Mouse (Mus musculus): ENCODE results near the gene Atp13a4. TPM values are rescaled to one million over a fixed set of nuclear protein-coding genes. Genes with fewer than 3 reads are reported as not detected.

Gene Atp13a4
- polyA plus RNA-seq, 1 experiment from 2014 or later = not detected

GRCm38 (mm10) chr16:29536411-29537204 lies 8.1 kb downstream of the Atp13a4 start:
- Histone ChIP-seq H3K4me2 (no peak overlapping the region), H3K4me1 (replicated peaks) (no peaks in the 10 kb centered on the region), H3K27ac (replicated peaks) (no peak overlapping the region), H3K36me3 (replicated peaks) (no peaks in the 10 kb centered on the region), H3K9me3 (replicated peaks) (no peaks in the 10 kb centered on the region), H3K4me3 (replicated peaks) (no peak overlapping the region), H3K9ac (no peak overlapping the region), H3K27me3 (no peaks in the 10 kb centered on the region)
- WGBS (ENCODE audit: insufficient replicate concordance) = 65% methylated on average over 15 of the region's 15 CpGs
- no peak for ATAC-seq (ENCODE audit: insufficient read depth)

GRCm38 (mm10) chr16:29535866-29536265 lies 8.8 kb downstream of the Atp13a4 start:
- Histone ChIP-seq H3K27ac (replicated peaks) (no peak overlapping the region), H3K9ac (no peak overlapping the region), H3K27me3 (no peaks in the 10 kb centered on the region), H3K4me2 (no peak overlapping the region), H3K36me3 (replicated peaks) (no peaks in the 10 kb centered on the region), H3K9me3 (replicated peaks) (no peaks in the 10 kb centered on the region), H3K4me3 (replicated peaks) (no peak overlapping the region), H3K4me1 (replicated peaks) (no peaks in the 10 kb centered on the region)
- WGBS (ENCODE audit: insufficient replicate concordance) = 58% methylated on average over 4 of the region's 4 CpGs
- ATAC-seq (ENCODE audit: insufficient read depth) = no peak

- no peak overlapping the region for H3K27ac ChIP-seq (replicated peaks)
- H3K4me1 ChIP-seq (replicated peaks) = no peaks in the 10 kb centered on the region
- no peak for ATAC-seq (ENCODE audit: insufficient read depth)
- H3K36me3 ChIP-seq (replicated peaks) = no peaks in the 10 kb centered on the region
- H3K4me3 ChIP-seq (replicated peaks) = no peak overlapping the region
- H3K9ac ChIP-seq = no peak overlapping the region
- H3K27me3 ChIP-seq = no peaks in the 10 kb centered on the region
- no peaks in the 10 kb centered on the region for H3K9me3 ChIP-seq (replicated peaks)
- H3K4me2 ChIP-seq = no peak overlapping the region
- WGBS (ENCODE audit: insufficient replicate concordance) = 64% methylated on average over 6 of the region's 6 CpGs
Observed at GRCm38 (mm10) chr16:29533641-29534040, 11.0 kb downstream of the Atp13a4 start.

- no peak for ATAC-seq (ENCODE audit: insufficient read depth)
- Histone ChIP-seq H3K4me1 (replicated peaks) (no peaks in the 10 kb centered on the region), H3K9me3 (replicated peaks) (no peaks in the 10 kb centered on the region), H3K4me3 (replicated peaks) (no peak overlapping the region), H3K27ac (replicated peaks) (no peak overlapping the region), H3K4me2 (peak overlapping the region; percentile 18; the same call in 1 of the 2 replicates), H3K27me3 (no peaks in the 10 kb centered on the region), H3K36me3 (replicated peaks) (no peaks in the 10 kb centered on the region), H3K9ac (no peak overlapping the region)
- WGBS (ENCODE audit: insufficient replicate concordance) = 73% methylated on average over 6 of the region's 6 CpGs
Observed at GRCm38 (mm10) chr16:29527085-29527484, 17.6 kb downstream of the Atp13a4 start.

- H3K36me3 ChIP-seq (replicated peaks) = no peaks in the 10 kb centered on the region
- ATAC-seq (ENCODE audit: insufficient read depth) = no peak
- 61% methylated on average over 8 of the region's 8 CpGs for WGBS (ENCODE audit: insufficient replicate concordance)
- no peaks in the 10 kb centered on the region for H3K9me3 ChIP-seq (replicated peaks)
- no peak overlapping the region for H3K9ac ChIP-seq
- H3K4me2 ChIP-seq = no peak overlapping the region
- H3K4me3 ChIP-seq (replicated peaks) = no peak overlapping the region
- no peaks in the 10 kb centered on the region for H3K4me1 ChIP-seq (replicated peaks)
- H3K27me3 ChIP-seq = no peaks in the 10 kb centered on the region
- no peak overlapping the region for H3K27ac ChIP-seq (replicated peaks)
Observed at GRCm38 (mm10) chr16:29526585-29526984, 18.1 kb downstream of the Atp13a4 start.

- Histone ChIP-seq H3K9me3 (replicated peaks) (no peaks in the 10 kb centered on the region), H3K4me2 (no peak overlapping the region), H3K27ac (replicated peaks) (no peak overlapping the region), H3K4me3 (replicated peaks) (no peak overlapping the region), H3K9ac (no peak overlapping the region), H3K4me1 (replicated peaks) (no peaks in the 10 kb centered on the region), H3K27me3 (no peaks in the 10 kb centered on the region), H3K36me3 (replicated peaks) (no peaks in the 10 kb centered on the region)
- ATAC-seq (ENCODE audit: insufficient read depth) = no peak
- WGBS (ENCODE audit: insufficient replicate concordance) = 29% methylated on average over 3 of the region's 3 CpGs
Observed at GRCm38 (mm10) chr16:29512495-29512894, 32.2 kb downstream of the Atp13a4 start.

GRCm38 (mm10) chr16:29510743-29511142 lies 33.9 kb downstream of the Atp13a4 start:
- no peaks in the 10 kb centered on the region for H3K36me3 ChIP-seq (replicated peaks)
- no peaks in the 10 kb centered on the region for H3K27me3 ChIP-seq
- no peak overlapping the region for H3K4me3 ChIP-seq (replicated peaks)
- no peak overlapping the region for H3K4me2 ChIP-seq
- H3K4me1 ChIP-seq (replicated peaks) = no peaks in the 10 kb centered on the region
- no peak for ATAC-seq (ENCODE audit: insufficient read depth)
- no peaks in the 10 kb centered on the region for H3K9me3 ChIP-seq (replicated peaks)
- no peak overlapping the region for H3K27ac ChIP-seq (replicated peaks)
- WGBS (ENCODE audit: insufficient replicate concordance) = 68% methylated on average over 7 of the region's 7 CpGs
- H3K9ac ChIP-seq = no peak overlapping the region

GRCm38 (mm10) chr16:29509881-29510280 lies 34.8 kb downstream of the Atp13a4 start:
- no peak overlapping the region for H3K4me2 ChIP-seq
- H3K9me3 ChIP-seq (replicated peaks) = no peaks in the 10 kb centered on the region
- no peak overlapping the region for H3K4me3 ChIP-seq (replicated peaks)
- ATAC-seq (ENCODE audit: insufficient read depth) = no peak
- no peaks in the 10 kb centered on the region for H3K4me1 ChIP-seq (replicated peaks)
- WGBS (ENCODE audit: insufficient replicate concordance) = 46% methylated on average over 3 of the region's 3 CpGs
- H3K9ac ChIP-seq = no peak overlapping the region
- H3K27ac ChIP-seq (replicated peaks) = no peak overlapping the region
- H3K27me3 ChIP-seq = no peaks in the 10 kb centered on the region
- H3K36me3 ChIP-seq (replicated peaks) = no peaks in the 10 kb centered on the region

- Histone ChIP-seq H3K9me3 (replicated peaks) (no peaks in the 10 kb centered on the region), H3K4me1 (replicated peaks) (no peaks in the 10 kb centered on the region), H3K36me3 (replicated peaks) (no peaks in the 10 kb centered on the region), H3K4me2 (no peak overlapping the region), H3K27ac (replicated peaks) (no peak overlapping the region), H3K9ac (no peak overlapping the region), H3K4me3 (replicated peaks) (no peak overlapping the region), H3K27me3 (no peaks in the 10 kb centered on the region)
- 63% methylated on average over 4 of the region's 4 CpGs for WGBS (ENCODE audit: insufficient replicate concordance)
- no peak for ATAC-seq (ENCODE audit: insufficient read depth)
Observed at GRCm38 (mm10) chr16:29504671-29505070, 40.0 kb downstream of the Atp13a4 start.

- H3K4me1 ChIP-seq (replicated peaks) = no peaks in the 10 kb centered on the region
- no peaks in the 10 kb centered on the region for H3K9me3 ChIP-seq (replicated peaks)
- H3K4me3 ChIP-seq (replicated peaks) = no peak overlapping the region
- H3K36me3 ChIP-seq (replicated peaks) = no peaks in the 10 kb centered on the region
- no peak overlapping the region for H3K4me2 ChIP-seq
- ATAC-seq (ENCODE audit: insufficient read depth) = no peak
- H3K27ac ChIP-seq (replicated peaks) = no peak overlapping the region
- no peaks in the 10 kb centered on the region for H3K27me3 ChIP-seq
- no peak overlapping the region for H3K9ac ChIP-seq
- WGBS (ENCODE audit: insufficient replicate concordance) = 64% methylated on average over 9 of the region's 9 CpGs
Observed at GRCm38 (mm10) chr16:29504198-29504597, 40.5 kb downstream of the Atp13a4 start.

GRCm38 (mm10) chr16:29491031-29491430 lies 53.6 kb downstream of the Atp13a4 start:
- Histone ChIP-seq H3K4me1 (replicated peaks) (no peaks in the 10 kb centered on the region), H3K36me3 (replicated peaks) (no peaks in the 10 kb centered on the region)
- 49% methylated on average over 3 of the region's 3 CpGs for WGBS (ENCODE audit: insufficient replicate concordance)

GRCm38 (mm10) chr16:29481439-29481838 lies 63.2 kb downstream of the Atp13a4 start:
- no peak overlapping the region for H3K9ac ChIP-seq
- no peaks in the 10 kb centered on the region for H3K9me3 ChIP-seq (replicated peaks)
- no peaks in the 10 kb centered on the region for H3K36me3 ChIP-seq (replicated peaks)
- no peak for ATAC-seq (ENCODE audit: insufficient read depth)
- H3K4me1 ChIP-seq (replicated peaks) = no peaks in the 10 kb centered on the region
- H3K4me2 ChIP-seq = no peak overlapping the region
- H3K27me3 ChIP-seq = no peaks in the 10 kb centered on the region
- no peak overlapping the region for H3K4me3 ChIP-seq (replicated peaks)
- H3K27ac ChIP-seq (replicated peaks) = no peak overlapping the region

More at GRCm38 (mm10) chr16:29491031-29491430, 53.6 kb downstream of the Atp13a4 start:
- no peak for ATAC-seq (ENCODE audit: insufficient read depth)
- no peak overlapping the region for H3K4me3 ChIP-seq (replicated peaks)
- H3K27ac ChIP-seq (replicated peaks) = no peak overlapping the region
- no peaks in the 10 kb centered on the region for H3K27me3 ChIP-seq
- no peak overlapping the region for H3K9ac ChIP-seq
- no peaks in the 10 kb centered on the region for H3K9me3 ChIP-seq (replicated peaks)
- no peak overlapping the region for H3K4me2 ChIP-seq

Data from liver, embryonic 15.5 days (tissue).